Mouse (Mus musculus) stomach, embryonic 14.5 days (tissue): ENCODE results near the gene Tapt1. TPM values are rescaled to one million over a fixed set of nuclear protein-coding genes. Genes with fewer than 3 reads are reported as not detected.

ENCODE experiments used
- ATAC-seq: fragments of 200-750 bp; cut with Nextera tagmentation; 2 replicates; pipeline ENCODE4 v1.8.0; 2017; ENCODE audit warnings: low read depth, moderate TSS enrichment; ENCODE audit not compliant: insufficient number of reproducible peaks, insufficient read depth, low FRiP score
- H3K27ac ChIP-seq: fragments of 300-500 bp; sonication (generic); 2 replicates; pipeline ENCODE4 v1.5.1; 2014; ENCODE audit warnings: mild to moderate bottlenecking, low read length, moderate library complexity, mixed read lengths
- H3K27me3 ChIP-seq: fragments of 300-500 bp; sonication (generic); 2 replicates; pipeline ENCODE4 v1.6.1; 2014; ENCODE audit warnings: low read length, control low read depth, mixed read lengths; ENCODE audit not compliant: control insufficient read depth, insufficient read depth
- H3K36me3 ChIP-seq: fragments of 300-500 bp; sonication (generic); 2 replicates; pipeline ENCODE4 v1.6.1; 2014; ENCODE audit warnings: mild to moderate bottlenecking, control low read depth, low read length, moderate library complexity, mixed read lengths; ENCODE audit not compliant: control insufficient read depth, insufficient read depth
- H3K4me1 ChIP-seq: fragments of 300-500 bp; sonication (generic); 2 replicates; pipeline ENCODE4 v1.6.1; 2014; ENCODE audit warnings: low read length, control low read depth, mixed read lengths; ENCODE audit not compliant: control insufficient read depth, insufficient read depth
- H3K4me2 ChIP-seq: fragments of 300-500 bp; sonication (generic); replicated peaks from 2 replicates; pipeline ENCODE4 v1.6.1; 2014; ENCODE audit warnings: low read depth, low read length, control low read depth
- H3K4me3 ChIP-seq: fragments of 300-500 bp; sonication (generic); 2 replicates; pipeline ENCODE4 v1.5.1; 2014; ENCODE audit warnings: low read depth, low read length, control low read depth
- H3K9ac ChIP-seq: fragments of 300-500 bp; sonication (generic); replicated peaks from 2 replicates; pipeline ENCODE4 v1.6.1; 2014; ENCODE audit warnings: low read depth, mild to moderate bottlenecking, control low read depth, low read length, moderate library complexity, mixed read lengths
- H3K9me3 ChIP-seq: fragments of 300-500 bp; sonication (generic); 2 replicates; pipeline ENCODE4 v1.6.1; 2016; ENCODE audit warnings: low read depth, low read length, control low read depth; ENCODE audit not compliant: control insufficient read depth
- WGBS: fragments of 180-500 bp; shearing (Covaris S2); extraction: QIAGEN DNeasy Blood & Tissue Kit; methylation state at CpG from one replicate; pipeline ENCODE4 v1.1.7; 2014; 5-methylcytosine and 5-hydroxymethylcytosine counted together
- polyA plus RNA-seq: library from polyadenylated mRNA; unstranded; fragments of >200 nt; fragmentation: Nextera tagmentation; extraction: Ambion mirVana; gene quantifications from 2 replicates; pipeline ENCODE4 v1.2.1, GENCODE M21; 2014

Tapt1 gene
- polyA plus RNA-seq, 1 experiment from 2014 or later = 34.0 TPM

- no peak overlapping the region for H3K4me2 ChIP-seq
- no peaks in the 10 kb centered on the region for H3K9me3 ChIP-seq
- 99% methylated on average over 3 of the region's 3 CpGs for WGBS
- H3K27ac ChIP-seq = no peak overlapping the region
- H3K36me3 ChIP-seq = no peaks in the 10 kb centered on the region
- no peak overlapping the region for H3K9ac ChIP-seq
- no peaks in the 10 kb centered on the region for H3K27me3 ChIP-seq
- ATAC-seq = no peak
- H3K4me3 ChIP-seq = no peak overlapping the region
- 0 out of 2 replicates have a peak, but pooled peaks cover 2% of the 10 kb centered on the region for H3K4me1 ChIP-seq
Observed at GRCm38 (mm10) chr5:44158458-44158857, 68.0 kb downstream of the Tapt1 start.

GRCm38 (mm10) chr5:44157760-44158159 lies 68.7 kb downstream of the Tapt1 start:
- Histone ChIP-seq H3K9ac (no peak overlapping the region), H3K9me3 (no peaks in the 10 kb centered on the region), H3K4me3 (no peak overlapping the region), H3K27me3 (no peaks in the 10 kb centered on the region), H3K27ac (no peak overlapping the region), H3K4me2 (no peak overlapping the region), H3K4me1 (0 out of 2 replicates have a peak, but pooled peaks cover 2% of the 10 kb centered on the region), H3K36me3 (no peaks in the 10 kb centered on the region)
- no peak for ATAC-seq
- WGBS = 78% methylated on average over 6 of the region's 6 CpGs

GRCm38 (mm10) chr5:44153050-44153449 lies 73.4 kb downstream of the Tapt1 start:
- no peak overlapping the region for H3K27ac ChIP-seq

GRCm38 (mm10) chr5:44151327-44152051 lies 74.9 kb downstream of the Tapt1 start:
- ATAC-seq = peak; percentile 89
- WGBS = 50% methylated on average over 4 of the region's 4 CpGs
- H3K27me3 ChIP-seq = no peaks in the 10 kb centered on the region

More at GRCm38 (mm10) chr5:44153050-44153449, 73.4 kb downstream of the Tapt1 start:
- no peaks in the 10 kb centered on the region for H3K27me3 ChIP-seq
- H3K4me3 ChIP-seq = no peak overlapping the region
- H3K9ac ChIP-seq = no peak overlapping the region
- H3K36me3 ChIP-seq = no peaks in the 10 kb centered on the region
- H3K4me2 ChIP-seq = no peak overlapping the region
- H3K4me1 ChIP-seq = no peaks in the 10 kb centered on the region
- 36% methylated on average over 1 of the region's 1 CpGs for WGBS
- no peak for ATAC-seq
- H3K9me3 ChIP-seq = peaks cover 6% of the 10 kb centered on the region; the same call in 1 of the 2 replicates

GRCm38 (mm10) chr5:44147732-44148131 lies 78.7 kb downstream of the Tapt1 start:
- Histone ChIP-seq H3K27ac (no peak overlapping the region), H3K4me3 (no peak overlapping the region), H3K36me3 (no peaks in the 10 kb centered on the region), H3K4me2 (no peak overlapping the region), H3K4me1 (no peaks in the 10 kb centered on the region), H3K9ac (no peak overlapping the region), H3K9me3 (peaks cover 6% of the 10 kb centered on the region; the same call in 1 of the 2 replicates), H3K27me3 (no peaks in the 10 kb centered on the region)
- WGBS = 90% methylated on average over 3 of the region's 3 CpGs
- ATAC-seq = no peak

More at GRCm38 (mm10) chr5:44151327-44152051, 74.9 kb downstream of the Tapt1 start:
- no peak overlapping the region for H3K9ac ChIP-seq
- H3K4me1 ChIP-seq = no peaks in the 10 kb centered on the region
- no peak overlapping the region for H3K4me2 ChIP-seq
- H3K4me3 ChIP-seq = no peak overlapping the region
- no peaks in the 10 kb centered on the region for H3K36me3 ChIP-seq
- peaks cover 6% of the 10 kb centered on the region; the same call in 1 of the 2 replicates for H3K9me3 ChIP-seq
- peak overlapping the region; percentile 67; the same call in 1 of the 2 replicates for H3K27ac ChIP-seq

- no peak for ATAC-seq
- Histone ChIP-seq H3K4me2 (no peak overlapping the region), H3K9me3 (peaks cover 6% of the 10 kb centered on the region; the same call in 1 of the 2 replicates), H3K27ac (no peak overlapping the region), H3K4me1 (no peaks in the 10 kb centered on the region), H3K36me3 (no peaks in the 10 kb centered on the region), H3K9ac (no peak overlapping the region), H3K4me3 (no peak overlapping the region), H3K27me3 (no peaks in the 10 kb centered on the region)
- WGBS = 74% methylated on average over 6 of the region's 6 CpGs
Observed at GRCm38 (mm10) chr5:44146437-44147332, 79.7 kb downstream of the Tapt1 start.

- Histone ChIP-seq H3K27me3 (no peaks in the 10 kb centered on the region), H3K4me3 (no peak overlapping the region), H3K36me3 (no peaks in the 10 kb centered on the region), H3K4me1 (no peaks in the 10 kb centered on the region), H3K4me2 (no peak overlapping the region), H3K9ac (no peak overlapping the region), H3K27ac (no peak overlapping the region; the same call in 1 of the 2 replicates), H3K9me3 (no peaks in the 10 kb centered on the region)
- 42% methylated on average over 8 of the region's 8 CpGs for WGBS
- ATAC-seq = peak; percentile 63; the same call in 1 of the 2 replicates
Observed at GRCm38 (mm10) chr5:44143467-44144235, 82.8 kb downstream of the Tapt1 start.

- no peak overlapping the region for H3K27ac ChIP-seq
- H3K4me3 ChIP-seq = no peak overlapping the region
- H3K27me3 ChIP-seq = no peaks in the 10 kb centered on the region
- ATAC-seq = no peak
- H3K4me2 ChIP-seq = no peak overlapping the region
- no peaks in the 10 kb centered on the region for H3K36me3 ChIP-seq
- no peak overlapping the region for H3K9ac ChIP-seq
- no peaks in the 10 kb centered on the region for H3K9me3 ChIP-seq
- H3K4me1 ChIP-seq = no peaks in the 10 kb centered on the region
- 75% methylated on average over 4 of the region's 4 CpGs for WGBS
Observed at GRCm38 (mm10) chr5:44127487-44127886, 98.9 kb downstream of the Tapt1 start.
